Mouse (Mus musculus): ENCODE data around the gene Smurf2.

DNA sequence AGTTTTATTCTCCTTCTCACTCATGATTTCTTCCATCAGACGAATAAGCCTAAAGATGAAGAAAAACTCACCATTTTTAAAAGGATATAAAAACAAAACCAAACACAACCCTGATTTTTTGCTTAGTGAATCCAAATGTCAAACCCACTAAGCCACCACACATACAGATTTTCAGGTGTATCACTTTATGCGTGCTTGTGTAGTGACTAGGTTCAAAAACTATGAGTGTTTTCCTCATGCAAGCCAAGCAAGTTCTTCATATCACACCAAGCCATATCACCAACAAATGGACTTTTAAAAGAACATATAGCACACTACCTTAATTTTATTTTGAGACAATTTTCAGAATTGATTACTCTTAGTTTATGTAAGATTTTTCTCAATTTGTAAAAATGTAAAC is 136.0 kb downstream of the Smurf2 start:
- TF ChIP-seq CTCF (IDR thresholded peaks at IDR 0.05; ENCODE audit: borderline replicate concordance, extremely low read depth, insufficient read depth, insufficient read length) (no peak), POLR2A (IDR thresholded peaks at IDR 0.05; ENCODE audit: borderline replicate concordance, extremely low read depth, insufficient read depth, insufficient read length, poor library complexity, severe bottlenecking) (no peak)

Measured in brain, embryonic 14.5 days (tissue).